Comparison of ENCODE assay signal across 13 mouse cellular contexts in the genomic region with DNA sequence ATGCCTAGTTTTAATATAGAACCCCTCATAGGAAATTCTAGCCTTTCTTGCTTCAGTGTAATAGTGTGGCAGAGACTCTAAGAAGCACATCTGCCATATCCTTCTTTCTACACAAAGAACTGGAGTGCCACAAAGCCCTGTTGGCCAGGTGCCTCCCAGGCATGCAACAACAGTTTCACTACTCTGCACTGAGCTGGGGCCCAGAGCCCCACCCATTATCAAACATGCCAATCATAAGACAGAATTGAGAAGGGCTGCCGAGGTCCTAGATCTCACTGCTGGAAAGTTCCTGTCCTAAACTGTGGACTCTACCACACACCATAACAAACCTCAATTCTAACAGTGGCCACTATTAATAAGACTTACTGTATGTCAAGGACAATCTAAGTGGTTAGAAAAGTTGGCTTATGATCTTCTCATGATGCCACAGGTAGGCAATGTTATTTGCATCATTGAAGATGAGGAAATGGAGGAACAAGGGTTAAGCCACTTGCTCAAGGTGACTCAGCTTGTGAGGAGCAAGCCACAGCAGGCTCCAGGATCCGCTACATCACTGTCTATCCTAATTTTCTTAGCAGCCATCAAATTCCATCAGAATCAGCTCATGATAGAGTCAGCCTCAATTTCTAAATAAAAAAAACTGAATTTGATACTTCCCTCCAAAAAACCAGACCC. TPM values are rescaled to one million over a fixed set of nuclear protein-coding genes. Genes with fewer than 3 reads are reported as not detected.
A peak's percentile ranks its signal among the peaks of the same experiment; 100 is the strongest.
DNase-seq lines count a peak whose midpoint lies in the region; ATAC-seq lines count a peak whose summit lies in the region.
"Had no signal": no experiment of that assay in that cellular context is flagged by ENCODE, and none has a peak within 500 bp of the region (broad histone marks: within the 10 kb centered on the region; RNA-seq: fewer than 3 reads in every experiment).

No protein-coding gene starts in this region.

- H3K36me3 ChIP-seq in heart, embryonic 15.5 days, result peaks cover 5% of the 10 kb centered on the region; the same call in 1 of the 2 replicates
- no peaks in the 10 kb centered on the region for H3K36me3 ChIP-seq in forebrain, embryonic 15.5 days
- H3K36me3 ChIP-seq: hindbrain, embryonic 15.5 days had no signal

- H3K4me2 ChIP-seq in heart, embryonic 15.5 days, result no peak overlapping the region
- no peak overlapping the region for H3K4me2 ChIP-seq in forebrain, embryonic 15.5 days (replicated peaks)
- H3K4me2 ChIP-seq: hindbrain, embryonic 15.5 days had no signal

- no peak for DNase-seq in heart, adult 18-20 months
- DNase-seq in Muller cell, postnatal 12 days (ENCODE audit: inconsistent ontology term), result peak; percentile 24
- DNase-seq in thymus, postnatal 10 days (ENCODE audit: low spot score in 2 of 2), result peak; percentile 42 to 52
- DNase-seq: cerebellum, adult 9-11 months had no signal

- no peak overlapping the region for H3K9ac ChIP-seq in heart, embryonic 15.5 days
- H3K9ac ChIP-seq in forebrain, embryonic 15.5 days (replicated peaks), result no peak overlapping the region
- H3K9ac ChIP-seq: hindbrain, embryonic 15.5 days had no signal

- WGBS in heart, embryonic 15.5 days, result 48% methylated on average over 2 of the region's 2 CpGs
- 76% methylated on average over 2 of the region's 2 CpGs for WGBS in forebrain, embryonic 15.5 days

- H3K4me3 ChIP-seq in heart, embryonic 15.5 days, result no peak overlapping the region
- no peak overlapping the region for H3K4me3 ChIP-seq in forebrain, embryonic 15.5 days
- H3K4me3 ChIP-seq: heart, adult 2 months; hindbrain, embryonic 15.5 days; midbrain, embryonic 10.5 days had no signal

- peak overlapping the region; percentile 28; the same call in 1 of the 2 replicates for H3K27ac ChIP-seq in heart, embryonic 15.5 days
- no peak overlapping the region for H3K27ac ChIP-seq in forebrain, embryonic 15.5 days (replicated peaks)
- H3K27ac ChIP-seq: hindbrain, embryonic 15.5 days; kidney, postnatal 0 days; midbrain, embryonic 10.5 days had no signal

- no peaks in the 10 kb centered on the region for H3K9me3 ChIP-seq in heart, embryonic 15.5 days (replicated peaks)
- H3K9me3 ChIP-seq in forebrain, embryonic 15.5 days, result no peaks in the 10 kb centered on the region
- H3K9me3 ChIP-seq: hindbrain, embryonic 15.5 days; midbrain, embryonic 10.5 days had no signal

- no peaks in the 10 kb centered on the region for H3K27me3 ChIP-seq in heart, embryonic 15.5 days
- no peaks in the 10 kb centered on the region for H3K27me3 ChIP-seq in forebrain, embryonic 15.5 days
- H3K27me3 ChIP-seq: hindbrain, embryonic 15.5 days had no signal

- no peak for ATAC-seq in heart, embryonic 15.5 days (replicated peaks; ENCODE audit: insufficient number of reproducible peaks, insufficient read depth, low FRiP score, low read depth)
- peak; percentile 41 for ATAC-seq in megakaryocyte, adult 5-6 weeks (ENCODE audit: poor library complexity, severe bottlenecking)
- no peak for ATAC-seq in forebrain, embryonic 15.5 days (replicated peaks)
- ATAC-seq in granulocyte monocyte progenitor cell, adult 5-6 weeks (replicated peaks; ENCODE audit: poor library complexity, severe bottlenecking), result no peak
- ATAC-seq: forebrain, embryonic 16.5 days had no signal

- H3K4me1 ChIP-seq in heart, embryonic 15.5 days (replicated peaks), result peaks cover 57% of the 10 kb centered on the region
- H3K4me1 ChIP-seq in forebrain, embryonic 15.5 days, result no peaks in the 10 kb centered on the region
- H3K4me1 ChIP-seq: hindbrain, embryonic 15.5 days had no signal

RNA-seq across cellular contexts. Expression of a gene that starts 15.1 kb away (rescaled TPM):
- 245 and 283 TPM in 2 replicates for polyA plus RNA-seq in heart, embryonic 15.5 days (2015; fragmentation: Nextera tagmentation; extraction: Ambion mirVana)
- 100 to 1,000 TPM; 119 to 169 TPM for total RNA-seq in heart, adult 18-20 months (2021)
- 163 and 177 TPM in 2 replicates for total RNA-seq in megakaryocyte, adult 5-6 weeks (2015)
- 87.9 and 88.3 TPM in 2 replicates for total RNA-seq in megakaryocyte, adult 5-6 weeks (2017)
- polyA plus RNA-seq in forebrain, embryonic 15.5 days (2015; fragmentation: Nextera tagmentation; extraction: Ambion mirVana), result 14.3 and 16.8 TPM in 2 replicates
- total RNA-seq in granulocyte monocyte progenitor cell, adult 5-6 weeks (2014; fragmentation: Nextera tagmentation), result 22.7 and 52.6 TPM in 2 replicates
- total RNA-seq in granulocyte monocyte progenitor cell, adult 5-6 weeks (2017), result 18.3 and 41.9 TPM in 2 replicates

Comparison
In these comparisons a context has a peak if more than half of its experiments do, and no peak if none do; other contexts are left out.
1. DNase-seq: peak in Muller cell, postnatal 12 days (single experiment) and thymus, postnatal 10 days (2 of 2); none in heart, adult 18-20 months (0 of 2).